Mouse (Mus musculus) spleen, adult 2 months (tissue): ENCODE data around the gene Btf3. TPM values are rescaled to one million over a fixed set of nuclear protein-coding genes. Genes with fewer than 3 reads are reported as not detected.

Source experiments
- DNase-seq, 2 experiments: peaks; one replicate each; pipeline versions ENCODE4 v3.0.0 to v3.0.0-alpha.2; 2012 to 2021; ENCODE audit warnings: low spot score in 2 of 2, low read depth in 1 of 2
- H3K27ac ChIP-seq: fragments of 200-500 bp; 2 replicates; pipeline ENCODE4 v1.5.1; 2012; ENCODE audit warnings: low read length, inconsistent platforms; ENCODE audit not compliant: insufficient read depth
- H3K27me3 ChIP-seq: fragments of 200-500 bp; 2 replicates; pipeline ENCODE4 v1.6.1; 2012; ENCODE audit warnings: mild to moderate bottlenecking, moderate library complexity, low read length, inconsistent platforms; ENCODE audit not compliant: control insufficient read depth, insufficient read depth
- H3K36me3 ChIP-seq: fragments of 200-500 bp; 2 replicates; pipeline ENCODE4 v1.6.1; 2012; ENCODE audit warnings: mild to moderate bottlenecking, low read length, inconsistent platforms; ENCODE audit not compliant: control insufficient read depth, insufficient read depth
- H3K4me1 ChIP-seq: fragments of 200-500 bp; 2 replicates; pipeline ENCODE4 v1.6.1; 2011; ENCODE audit warnings: inconsistent platforms; ENCODE audit not compliant: control insufficient read depth, insufficient read depth, insufficient read length
- H3K4me3 ChIP-seq: fragments of 200-500 bp; 2 replicates; pipeline ENCODE4 v1.5.1; 2011; ENCODE audit warnings: mild to moderate bottlenecking, inconsistent platforms; ENCODE audit not compliant: insufficient read depth, insufficient read length; ENCODE audit errors: extremely low read depth
- CTCF ChIP-seq: fragments of 200-500 bp; IDR thresholded peaks from 2 replicates; pipeline ENCODE4 v1.5.1; 2011; ENCODE audit warnings: mild to moderate bottlenecking, inconsistent platforms; ENCODE audit not compliant: insufficient read depth, insufficient read length, insufficient replicate concordance; ENCODE audit errors: extremely low read depth
- POLR2A ChIP-seq: fragments of 200-500 bp; IDR thresholded peaks from 2 replicates; pipeline ENCODE4 v1.6.1; 2011; ENCODE audit warnings: low read depth, low read length, inconsistent platforms
- WGBS: fragments of 180-500 bp; shearing (Covaris S2); methylation state at CpG from one replicate; pipeline ENCODE4 v1.1.7; 2018; 5-methylcytosine and 5-hydroxymethylcytosine counted together
- polyA plus RNA-seq: library from polyadenylated mRNA; depleted of rRNA; stranded (reverse); fragments of >200 nt; gene quantifications from 2 replicates; pipeline ENCODE4 v1.2.3, GENCODE M21; 2012; rRNA removed

Gene Btf3
- polyA plus RNA-seq = 83.0 and 90.3 TPM in 2 replicates

GRCm38 (mm10) chr13:98316480-98317245, at the start of gene Btf3:
Btf3 (minus strand) TSS chr13:98317006.
- H3K36me3 ChIP-seq = peaks cover 9% of the 10 kb centered on the region
- peaks cover 2% of the 10 kb centered on the region; the same call in 1 of the 2 replicates for H3K4me1 ChIP-seq
- WGBS = under 1% methylated on average over 87 of the region's 90 CpGs
- TF ChIP-seq CTCF (no peak), POLR2A (no peak; the same call in 1 of the 2 replicates)
- peak within 1 kb of the TSS; percentile 95 for H3K4me3 ChIP-seq
- DNase-seq = peak; percentile 84 to 88
- H3K27ac ChIP-seq = peak within 1 kb of the TSS; percentile 73
- no peaks in the 10 kb centered on the region for H3K27me3 ChIP-seq

- H3K27me3 ChIP-seq = peaks cover 13% of the 10 kb centered on the region
- WGBS = 3% methylated on average over 52 of the region's 52 CpGs
- no peaks in the 10 kb centered on the region for H3K36me3 ChIP-seq
- no peak overlapping the region for H3K27ac ChIP-seq
- no peaks in the 10 kb centered on the region for H3K4me1 ChIP-seq
- no peak for TF ChIP-seq CTCF
- TF ChIP-seq POLR2A = no peak
- DNase-seq = no peak
- no peak overlapping the region for H3K4me3 ChIP-seq
Observed at GRCm38 (mm10) chr13:98365766-98366421, 49.1 kb upstream of the Btf3 start.

GRCm38 (mm10) chr13:98365081-98365480, 48.3 kb upstream of the Btf3 start:
- Histone ChIP-seq H3K4me3 (no peak overlapping the region), H3K27ac (no peak overlapping the region), H3K4me1 (no peaks in the 10 kb centered on the region), H3K36me3 (no peaks in the 10 kb centered on the region), H3K27me3 (peaks cover 19% of the 10 kb centered on the region)
- DNase-seq = no peak
- no peak for TF ChIP-seq POLR2A
- no peak for TF ChIP-seq CTCF
- WGBS = 8% methylated on average over 8 of the region's 8 CpGs

- 31% methylated on average over 4 of the region's 4 CpGs for WGBS
- Histone ChIP-seq H3K27ac (no peak overlapping the region), H3K4me3 (no peak overlapping the region), H3K4me1 (no peaks in the 10 kb centered on the region), H3K36me3 (no peaks in the 10 kb centered on the region), H3K27me3 (peaks cover 23% of the 10 kb centered on the region)
- TF ChIP-seq POLR2A = no peak
- no peak for TF ChIP-seq CTCF
- no peak for DNase-seq
Observed at GRCm38 (mm10) chr13:98363046-98363445, 46.2 kb upstream of the Btf3 start.

- no peak overlapping the region for H3K4me3 ChIP-seq
- H3K27ac ChIP-seq = no peak overlapping the region
- no peak for DNase-seq
- peaks cover 21% of the 10 kb centered on the region for H3K27me3 ChIP-seq
- H3K4me1 ChIP-seq = no peaks in the 10 kb centered on the region
- TF ChIP-seq CTCF (no peak), POLR2A (no peak)
- 15% methylated on average over 5 of the region's 5 CpGs for WGBS
- H3K36me3 ChIP-seq = no peaks in the 10 kb centered on the region
Observed at GRCm38 (mm10) chr13:98361161-98361560, 44.4 kb upstream of the Btf3 start.

- WGBS = 9% methylated on average over 6 of the region's 6 CpGs
- peaks cover 26% of the 10 kb centered on the region for H3K27me3 ChIP-seq
- H3K36me3 ChIP-seq = no peaks in the 10 kb centered on the region
- H3K27ac ChIP-seq = no peak overlapping the region
- TF ChIP-seq POLR2A (no peak), CTCF (no peak)
- H3K4me3 ChIP-seq = no peak overlapping the region
- no peak for DNase-seq
- no peaks in the 10 kb centered on the region; the same call in 1 of the 2 replicates for H3K4me1 ChIP-seq
Observed at GRCm38 (mm10) chr13:98360391-98360790, 43.6 kb upstream of the Btf3 start.
